Mouse (Mus musculus) liver, adult 10 weeks (tissue): ENCODE data around the gene Col6a5. TPM values are rescaled to one million over a fixed set of nuclear protein-coding genes. Genes with fewer than 3 reads are reported as not detected.

Experiments used
- polyA plus RNA-seq: library from polyadenylated mRNA; stranded (reverse); fragments of 350-450 nt; fragmentation: Illumina TruSeq; extraction: RNeasy Lipid Tissue Mini Kit (QIAGEN cat#74804); gene quantifications from one replicate; pipeline ENCODE4 v1.2.3, GENCODE M21; 2014; ENCODE audit warnings: low read depth, low replicate concordance

The Col6a5 gene
- polyA plus RNA-seq: 0.08 TPM

DNA sequence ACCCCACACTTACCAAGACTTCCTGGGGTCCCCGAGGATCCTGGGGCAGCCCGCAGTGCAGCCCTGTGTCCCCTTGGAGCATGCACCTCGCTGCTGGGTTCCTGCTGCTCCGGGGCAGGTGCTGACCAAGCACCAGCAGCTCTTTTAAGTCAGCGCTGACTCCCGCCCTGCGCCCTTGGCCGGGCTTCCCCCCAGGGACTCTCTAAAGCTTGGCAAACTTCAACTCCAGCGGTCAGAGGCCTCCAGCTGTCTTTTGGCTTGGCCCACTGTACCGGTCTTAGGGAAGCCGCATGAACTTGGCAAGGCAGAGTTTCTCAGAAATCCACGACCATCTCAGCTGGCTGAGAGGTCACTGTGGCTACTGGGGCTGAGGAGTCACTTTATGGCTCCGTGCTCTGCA is at the start of gene Col6a5:
Gene Col6a5, minus strand, starts transcription at position 111 of the 400 bp plus-strand sequence.

DNA sequence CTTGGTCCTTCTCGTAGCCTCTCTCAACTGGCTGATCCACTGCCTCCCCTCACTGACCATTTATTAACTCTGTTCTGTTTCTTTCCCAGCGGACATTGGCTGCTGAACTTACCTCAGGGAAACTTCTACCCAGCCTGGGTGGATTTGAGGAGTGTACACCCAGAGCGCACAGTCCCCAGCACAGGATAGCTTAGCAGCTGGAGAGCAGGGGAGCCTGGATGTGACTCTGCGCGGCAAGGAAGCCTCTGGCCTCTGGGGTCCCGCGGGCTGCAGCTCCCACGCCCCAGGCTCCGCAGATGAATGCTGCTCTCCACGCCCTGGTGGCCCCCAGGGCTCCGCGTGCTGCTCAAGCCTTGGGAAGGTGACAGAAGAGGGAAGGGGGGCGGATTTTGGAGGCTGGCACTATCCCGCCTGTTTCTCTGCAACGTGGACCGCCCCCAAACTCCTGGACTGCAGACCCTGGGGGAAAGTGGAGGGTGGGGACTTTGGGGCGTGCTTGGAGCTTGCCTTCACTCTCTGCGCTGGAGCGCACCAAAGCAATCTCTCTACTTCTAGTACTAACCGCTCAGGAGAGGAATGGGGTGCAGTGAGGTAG is 132.6 kb downstream of the Col6a5 start, which contains the start of gene Col6a6:
Gene Col6a6, minus strand, starts transcription at position 370 of the 595 bp plus-strand sequence.

Other genes with a start within 250 kb of the Col6a5 start
- not detected for gene Col6a6, start 132.5 kb downstream of the Col6a5 start, polyA plus RNA-seq
- gene Col6a4, start 136.1 kb upstream of the Col6a5 start, polyA plus RNA-seq: not detected
- gene Glyctk, start 197.5 kb upstream of the Col6a5 start, polyA plus RNA-seq: 26.7 TPM
- gene Wdr82, start 210.3 kb upstream of the Col6a5 start, polyA plus RNA-seq: 43.1 TPM
- 2.5 TPM for gene Ppm1m, start 239.1 kb upstream of the Col6a5 start, polyA plus RNA-seq
- gene Twf2, start 242.5 kb upstream of the Col6a5 start, polyA plus RNA-seq: not detected